Comparison of ENCODE assay signal across 9 mouse cellular contexts in the genomic region with DNA sequence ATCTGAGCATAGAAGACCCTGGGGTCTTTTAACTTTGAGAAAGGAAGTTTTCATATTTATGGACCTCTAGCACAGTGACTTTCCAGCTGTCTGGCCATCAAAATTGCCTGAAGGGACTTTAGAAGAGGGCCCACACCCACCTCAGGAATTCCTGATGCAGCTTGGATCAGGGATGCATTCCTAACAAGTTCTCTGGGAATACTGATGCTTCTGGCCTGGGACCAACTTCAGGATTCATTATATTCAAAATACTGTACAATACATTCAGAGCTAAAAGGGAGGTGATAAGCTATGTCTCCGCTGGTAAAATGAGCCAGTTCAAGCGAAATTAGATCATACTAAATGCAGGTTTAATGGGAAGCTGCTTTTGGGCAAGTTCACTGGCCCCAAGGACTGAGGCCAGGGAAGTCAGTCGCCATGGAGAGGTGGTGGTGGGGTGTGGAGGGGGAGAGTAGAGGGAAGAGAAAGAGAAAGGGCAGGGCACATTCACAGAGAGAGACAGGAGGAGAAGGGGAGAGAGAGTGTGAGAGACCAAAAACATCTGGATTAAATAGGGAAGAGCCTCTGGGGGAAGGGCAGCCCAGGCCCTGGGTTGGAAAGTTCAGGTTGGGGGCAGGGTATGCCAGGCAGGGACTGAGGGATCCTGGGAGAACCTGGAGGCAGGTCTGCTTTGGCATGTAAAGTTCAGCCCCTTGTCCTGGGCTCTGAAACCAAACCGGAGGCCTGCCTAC. TPM values are rescaled to one million over a fixed set of nuclear protein-coding genes. Genes with fewer than 3 reads are reported as not detected.
DNase-seq lines count a peak whose midpoint lies in the region; ATAC-seq lines count a peak whose summit lies in the region.
"Had no signal": no experiment of that assay in that cellular context is flagged by ENCODE, and none has a peak within 500 bp of the region (broad histone marks: within the 10 kb centered on the region; RNA-seq: fewer than 3 reads in every experiment).

No protein-coding gene starts in this region.

- H3K27ac ChIP-seq in embryonic facial prominence, embryonic 14.5 days (replicated peaks; ENCODE audit: low read depth, low read length) = 0 out of 2 replicates have a peak overlapping the region, but pooled peaks have one; percentile 29
- H3K27ac ChIP-seq: heart, embryonic 15.5 days had no signal

- H3K27me3 ChIP-seq in embryonic facial prominence, embryonic 14.5 days (replicated peaks; ENCODE audit: control insufficient read depth, insufficient read depth, low read length) = no peaks in the 10 kb centered on the region
- H3K27me3 ChIP-seq: heart, embryonic 15.5 days had no signal

- peak; percentile 58; the same call in 1 of the 2 replicates for ATAC-seq in embryonic facial prominence, embryonic 14.5 days (ENCODE audit: low read depth)

- peaks cover 26% of the 10 kb centered on the region for H3K4me1 ChIP-seq in embryonic facial prominence, embryonic 14.5 days (ENCODE audit: control insufficient read depth, insufficient read depth, low read length)

- no peak overlapping the region for H3K9ac ChIP-seq in embryonic facial prominence, embryonic 14.5 days (ENCODE audit: low read depth, low read length)
- H3K9ac ChIP-seq: heart, embryonic 15.5 days had no signal

- no peaks in the 10 kb centered on the region for H3K36me3 ChIP-seq in embryonic facial prominence, embryonic 14.5 days (ENCODE audit: control insufficient read depth, insufficient read depth, low read length)
- H3K36me3 ChIP-seq: heart, embryonic 15.5 days had no signal

- WGBS in embryonic facial prominence, embryonic 14.5 days = 20% methylated on average over 4 of the region's 4 CpGs

- no peaks in the 10 kb centered on the region for H3K9me3 ChIP-seq in embryonic facial prominence, embryonic 14.5 days (ENCODE audit: control insufficient read depth, low read length)
- H3K9me3 ChIP-seq: heart, embryonic 15.5 days had no signal

- no peak overlapping the region for H3K4me3 ChIP-seq in embryonic facial prominence, embryonic 14.5 days (ENCODE audit: low read depth, low read length)
- H3K4me3 ChIP-seq: heart, embryonic 15.5 days had no signal

- peak; percentile 58 for DNase-seq in kidney, postnatal 10 days
- DNase-seq in kidney, adult 18-20 months = no peak
- peak; percentile 85 for DNase-seq in NIH3T3 (ENCODE audit: low read depth)
- DNase-seq in embryonic facial prominence, embryonic 14.5 days (ENCODE audit: low spot score) = peak; percentile 87
- DNase-seq in lung, postnatal 36 days = peak; percentile 45
- DNase-seq in thymus, postnatal 10 days (ENCODE audit: low spot score in 2 of 2) = no peak
- no peak for DNase-seq in layer of hippocampus, adult 9-10 months (ENCODE audit: low spot score)
- DNase-seq: retina, postnatal 1 day had no signal

- no peak overlapping the region; the same call in 1 of the 2 replicates for H3K4me2 ChIP-seq in embryonic facial prominence, embryonic 14.5 days (ENCODE audit: low read depth, low read length)
- H3K4me2 ChIP-seq: heart, embryonic 15.5 days had no signal

RNA-seq across cellular contexts. Expression of a gene that starts 24.7 kb away (rescaled TPM):
- 24.3 and 26.0 TPM in 2 replicates for polyA plus RNA-seq in embryonic facial prominence, embryonic 14.5 days (2014; fragmentation: Nextera tagmentation; extraction: Ambion mirVana)

Comparison
In these comparisons a context has a peak if more than half of its experiments do, and no peak if none do; other contexts are left out.
1. DNase-seq: peak in kidney, postnatal 10 days (single experiment), NIH3T3 (single experiment), embryonic facial prominence, embryonic 14.5 days (single experiment) and lung, postnatal 36 days (single experiment); none in kidney, adult 18-20 months (single experiment), thymus, postnatal 10 days (0 of 2) and layer of hippocampus, adult 9-10 months (single experiment).